ENCODE assay signal across 10 mouse cellular contexts in genomic region chr9:40765581-40765940, GRCm38 (mm10). TPM values are rescaled to one million over a fixed set of nuclear protein-coding genes. Genes with fewer than 3 reads are reported as not detected.
DNase-seq lines count a peak whose midpoint lies in the region; ATAC-seq and TF ChIP-seq lines count a peak whose summit lies in the region.
"Had no signal": no experiment of that assay in that cellular context is flagged by ENCODE, and none has a peak within 500 bp of the region (broad histone marks: within the 10 kb centered on the region; RNA-seq: fewer than 3 reads in every experiment).

No protein-coding gene starts in this region.

- DNase-seq in kidney, adult 2 months: peak; percentile 46
- DNase-seq in kidney, adult 11 months: no peak
- DNase-seq in ZHBTc4 (ENCODE audit: low read depth, low spot score): peak; percentile 44
- no peak for DNase-seq in cerebellum, postnatal 10 days
- DNase-seq in adrenal gland, postnatal 25 days: no peak
- no peak for DNase-seq in cerebellum, adult 9-10 months

- no peaks in the 10 kb centered on the region for H3K4me1 ChIP-seq in kidney, adult 2 months (ENCODE audit: control insufficient read depth, insufficient read depth, low read length)
- no peaks in the 10 kb centered on the region; the same call in 1 of the 2 replicates for H3K4me1 ChIP-seq in intestine, embryonic 16.5 days (ENCODE audit: control insufficient read depth, insufficient read depth, low read length)

- ATAC-seq in intestine, embryonic 16.5 days: peak; percentile 81
- ATAC-seq in megakaryocyte progenitor cell, adult 5-6 weeks (replicated peaks; ENCODE audit: poor library complexity): peak; percentile 92

- TF ChIP-seq CTCF in kidney, adult 2 months (conservative IDR thresholded peaks at IDR 0.05; ENCODE audit: insufficient read depth, insufficient read length, low read depth, low read length): no peak

- no peaks in the 10 kb centered on the region for H3K27me3 ChIP-seq in kidney, adult 2 months (replicated peaks; ENCODE audit: control insufficient read depth, insufficient read depth, low read length)
- no peaks in the 10 kb centered on the region for H3K27me3 ChIP-seq in intestine, embryonic 16.5 days (replicated peaks; ENCODE audit: control insufficient read depth, insufficient read depth, low read length)
- H3K27me3 ChIP-seq: forebrain, embryonic 12.5 days had no signal

- no peak overlapping the region for H3K9ac ChIP-seq in intestine, embryonic 16.5 days (ENCODE audit: low read depth, low read length)
- H3K9ac ChIP-seq: forebrain, embryonic 12.5 days had no signal

- no peak overlapping the region for H3K27ac ChIP-seq in kidney, adult 2 months (ENCODE audit: insufficient read depth, low read depth, low read length)
- H3K27ac ChIP-seq in intestine, embryonic 16.5 days (ENCODE audit: low read length): no peak overlapping the region; the same call in 1 of the 2 replicates
- H3K27ac ChIP-seq: forebrain, embryonic 12.5 days had no signal

- no peak overlapping the region; the same call in 1 of the 2 replicates for H3K4me3 ChIP-seq in kidney, adult 2 months (ENCODE audit: insufficient read depth, low read depth, low read length)
- peak overlapping the region; percentile 13 for H3K4me3 ChIP-seq in intestine, embryonic 16.5 days (ENCODE audit: low read length)
- H3K4me3 ChIP-seq: forebrain, embryonic 12.5 days had no signal

- no peaks in the 10 kb centered on the region for H3K36me3 ChIP-seq in kidney, adult 2 months (ENCODE audit: control insufficient read depth, insufficient read depth, low read length)
- H3K36me3 ChIP-seq in intestine, embryonic 16.5 days (ENCODE audit: control insufficient read depth, insufficient read depth, low read length): 0 out of 2 replicates have a peak, but pooled peaks cover 4% of the 10 kb centered on the region
- H3K36me3 ChIP-seq: G1E had no signal

- peak overlapping the region; percentile 15; the same call in 1 of the 2 replicates for H3K4me2 ChIP-seq in intestine, embryonic 16.5 days (ENCODE audit: low read depth, low read length)
- H3K4me2 ChIP-seq: forebrain, embryonic 12.5 days had no signal

- H3K9me3 ChIP-seq in intestine, embryonic 16.5 days (ENCODE audit: control insufficient read depth, low read length): no peaks in the 10 kb centered on the region
- H3K9me3 ChIP-seq: forebrain, embryonic 12.5 days; G1E had no signal

- WGBS in kidney, adult 2 months: 39% methylated on average over 12 of the region's 12 CpGs
- 48% methylated on average over 12 of the region's 12 CpGs for WGBS in intestine, embryonic 16.5 days

- TF ChIP-seq POLR2A in kidney, adult 2 months (IDR thresholded peaks at IDR 0.05; ENCODE audit: low read depth, low read length): no peak

RNA-seq across cellular contexts. Expression of gene Hspa8, which starts 35.2 kb away (rescaled TPM):
- polyA plus RNA-seq in kidney, adult 2 months (2012; rRNA removed): 3,384 and 3,621 TPM in 2 replicates
- polyA plus RNA-seq in intestine, embryonic 16.5 days (2015; fragmentation: Nextera tagmentation; extraction: Ambion mirVana): 2,348 and 2,439 TPM in 2 replicates
- 3,635 and 4,207 TPM in 2 replicates for total RNA-seq in megakaryocyte progenitor cell, adult 5-6 weeks (2015)
- total RNA-seq in megakaryocyte progenitor cell, adult 5-6 weeks (2017): 4,709 and 5,125 TPM in 2 replicates
- total RNA-seq in adrenal gland, postnatal 25 days (2021): 1,395 and 2,721 TPM in 2 replicates

Comparison
In these comparisons a context has a peak if more than half of its experiments do, and no peak if none do; other contexts are left out.
1. DNase-seq: peak in kidney, adult 2 months (single experiment) and ZHBTc4 (single experiment); none in kidney, adult 11 months (single experiment), cerebellum, postnatal 10 days (0 of 2), adrenal gland, postnatal 25 days (single experiment) and cerebellum, adult 9-10 months (single experiment).